Mouse (Mus musculus) spleen, adult 18-20 months (tissue): ENCODE measurements around the gene Ms4a10.
A peak's percentile ranks its signal among the peaks of the same experiment; 100 is the strongest.

Experiments
- DNase-seq, 2 experiments: peaks; one replicate each; pipeline ENCODE4 v3.0.0; 2022; ENCODE audit warnings: mixed read lengths in 2 of 2

The Ms4a10 gene

DNA sequence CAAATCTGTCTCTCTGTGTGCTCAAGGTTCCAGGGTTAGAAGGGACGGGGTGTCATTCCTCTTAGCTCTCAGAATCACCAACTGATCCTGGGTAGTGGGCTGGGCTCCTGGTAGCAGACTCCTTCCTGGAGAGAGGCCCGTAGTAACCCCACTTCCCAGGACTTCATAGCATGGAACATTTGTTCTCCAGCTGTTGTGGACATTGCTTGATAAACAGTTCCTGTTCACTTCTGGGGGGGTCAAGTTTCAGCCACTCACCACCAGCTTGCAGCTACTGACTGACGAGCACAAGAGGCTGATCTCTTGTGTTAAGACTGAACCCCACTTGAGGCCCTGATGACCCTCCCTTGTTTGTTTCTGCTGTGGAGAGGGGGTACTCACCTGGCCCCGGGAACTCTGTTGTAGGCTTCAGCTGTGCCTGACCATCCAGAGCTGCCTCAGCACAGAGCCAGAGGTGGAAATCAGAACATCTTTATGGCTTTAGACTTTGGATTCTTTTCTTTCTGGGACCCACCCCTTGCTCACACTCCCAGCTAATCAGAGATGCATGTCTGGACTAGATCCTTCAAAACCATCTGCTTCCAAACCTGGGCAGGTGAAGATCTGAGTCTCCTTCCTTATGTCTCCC lies at the start of gene Ms4a10:
Gene Ms4a10, minus strand, starts transcription at position 433 of the 628 bp plus-strand sequence.
- DNase-seq: no peak

DNA sequence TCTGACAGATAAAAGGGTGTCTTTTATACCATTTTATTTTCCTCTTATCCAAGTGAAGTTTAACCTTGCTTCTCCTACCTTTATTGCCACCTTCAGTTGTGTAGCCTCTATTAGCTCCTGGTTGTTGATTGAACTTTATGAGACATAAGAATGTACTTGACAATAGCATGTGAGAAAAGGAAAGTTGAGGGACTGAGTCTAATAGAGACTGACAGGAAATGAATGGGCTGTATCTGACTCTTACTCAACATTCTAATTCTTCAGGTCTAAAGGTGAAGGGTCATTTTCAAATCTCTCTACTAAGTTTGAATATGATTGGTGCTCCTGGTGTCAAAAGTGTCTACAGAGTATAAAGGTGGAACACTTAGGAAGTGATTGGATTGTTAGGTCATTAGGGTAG lies 47.9 kb upstream of the Ms4a10 start:
- DNase-seq: no peak

DNA sequence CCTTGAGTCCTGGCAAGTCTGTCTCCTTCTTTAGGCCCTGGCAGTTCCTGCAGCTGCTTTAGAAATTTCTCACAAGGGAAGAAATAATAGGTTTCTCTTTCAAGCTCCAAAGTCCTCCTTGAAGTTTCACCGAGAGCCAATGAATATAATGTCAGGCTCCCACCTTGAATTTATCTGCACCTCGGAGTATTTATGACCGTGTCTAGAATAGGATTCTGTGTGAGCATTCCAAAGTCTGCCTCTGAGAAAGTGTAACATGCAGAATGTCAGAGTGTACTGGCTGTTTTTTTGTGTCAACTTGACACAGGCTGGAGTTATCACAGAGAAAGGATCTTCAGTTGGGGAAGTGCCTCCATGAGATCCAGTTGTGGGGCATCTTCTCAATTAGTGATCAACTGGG lies 43.4 kb upstream of the Ms4a10 start, which contains the start of gene Ms4a18:
Gene Ms4a18, minus strand, starts transcription at position 141 of the 400 bp plus-strand sequence.
- DNase-seq: no peak

DNA sequence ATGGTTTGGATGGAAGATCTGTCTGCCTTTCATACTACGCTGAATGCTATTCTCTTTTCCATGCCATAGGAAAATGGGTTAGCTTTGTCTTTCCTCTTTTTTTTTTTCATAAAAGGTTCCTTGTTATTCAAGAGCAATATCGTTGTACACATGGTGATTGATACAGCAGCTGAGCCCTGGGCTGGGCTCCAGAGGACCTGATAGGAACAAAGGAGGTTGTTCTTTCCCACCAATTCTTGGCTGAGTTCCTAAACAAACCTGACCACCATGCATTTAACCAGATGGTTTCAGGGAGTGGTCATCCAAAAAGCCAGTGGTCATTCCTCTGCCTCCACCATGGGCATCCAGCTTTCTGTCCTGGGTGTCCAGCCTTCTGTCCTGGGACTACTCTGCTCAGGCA lies 42.8 kb upstream of the Ms4a10 start:
- no peak for DNase-seq

DNA sequence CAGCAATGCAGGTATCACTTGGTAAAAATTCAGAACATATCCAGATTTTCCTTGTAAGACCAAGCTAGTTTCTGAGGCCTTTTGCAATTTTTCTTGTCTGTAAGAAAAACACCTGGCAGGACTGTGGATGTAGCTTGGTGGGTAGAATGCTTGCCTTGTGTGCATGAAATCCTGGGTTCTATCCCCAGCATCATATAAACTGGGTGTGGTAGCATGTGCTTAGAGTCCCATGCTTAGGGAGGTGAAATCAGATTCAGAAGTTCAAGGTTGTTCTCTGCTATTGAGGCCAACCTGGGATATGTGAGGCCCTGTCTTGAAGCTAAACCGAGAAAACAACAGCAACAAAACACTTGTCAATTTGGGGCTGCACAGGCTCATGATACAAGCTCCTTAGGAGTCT lies 41.5 kb upstream of the Ms4a10 start:
- DNase-seq: no peak

DNA sequence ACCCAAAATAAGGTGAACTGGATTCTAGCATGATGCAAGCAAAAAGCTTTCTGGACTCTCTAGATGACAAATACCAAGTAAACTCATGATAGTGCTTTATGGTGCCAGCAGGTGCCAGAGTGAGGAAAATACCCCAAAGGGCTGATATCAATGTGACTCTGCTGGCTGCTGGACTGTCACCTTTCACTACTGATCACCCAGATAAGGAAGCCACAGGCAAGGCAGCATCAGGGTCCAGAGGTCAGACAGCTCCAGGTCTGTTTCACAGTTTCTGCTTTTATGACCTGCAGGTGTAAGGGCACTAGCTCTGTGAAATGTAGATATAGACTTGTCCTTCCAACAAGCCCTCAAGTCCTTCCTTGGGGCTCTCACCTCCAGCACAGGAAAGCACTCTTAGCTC lies 41.0 kb upstream of the Ms4a10 start:
- DNase-seq: no peak

DNA sequence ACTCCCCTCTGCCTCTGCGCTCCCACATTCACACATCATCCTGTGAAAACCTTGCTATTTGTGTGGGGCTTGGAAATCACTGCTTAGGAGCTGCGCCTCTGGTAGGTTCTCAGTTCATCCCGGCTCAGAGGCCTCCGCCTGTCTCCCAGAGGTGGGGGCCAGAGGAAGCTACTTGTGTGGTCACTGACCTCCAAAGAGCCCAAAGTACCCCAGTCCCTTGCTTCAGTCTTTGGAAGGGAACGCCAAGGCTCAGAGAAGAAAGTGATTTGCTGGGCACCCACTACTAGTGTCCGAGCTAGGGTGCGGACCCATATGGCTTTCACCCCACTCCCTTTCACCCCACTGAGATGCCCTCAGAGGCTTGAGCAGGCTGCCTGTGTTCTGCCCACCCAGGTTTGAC lies 18.7 kb upstream of the Ms4a10 start, which contains the start of gene Ms4a15:
Gene Ms4a15, minus strand, starts transcription at position 101 of the 400 bp plus-strand sequence.
- no peak for DNase-seq

DNA sequence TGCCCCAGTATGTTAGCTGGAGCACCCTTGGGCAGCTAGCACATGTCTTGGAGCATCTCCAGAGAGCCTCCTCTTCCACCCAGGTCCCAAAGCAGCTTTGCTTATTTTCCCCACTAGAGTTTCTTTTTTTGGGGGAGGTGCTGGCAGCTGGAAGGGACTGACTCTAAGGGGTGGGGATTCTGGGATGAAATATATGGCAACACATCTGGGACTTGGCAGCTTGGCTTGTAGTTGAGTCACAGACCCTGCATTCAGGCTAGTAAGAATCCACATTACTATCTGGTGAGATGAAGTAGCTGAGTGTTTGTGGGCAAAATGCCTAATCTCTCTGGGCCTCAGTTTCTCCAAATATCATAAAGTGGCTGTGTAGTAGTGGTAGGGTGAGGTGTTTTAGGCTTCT lies 17.4 kb upstream of the Ms4a10 start:
- no peak for DNase-seq

DNA sequence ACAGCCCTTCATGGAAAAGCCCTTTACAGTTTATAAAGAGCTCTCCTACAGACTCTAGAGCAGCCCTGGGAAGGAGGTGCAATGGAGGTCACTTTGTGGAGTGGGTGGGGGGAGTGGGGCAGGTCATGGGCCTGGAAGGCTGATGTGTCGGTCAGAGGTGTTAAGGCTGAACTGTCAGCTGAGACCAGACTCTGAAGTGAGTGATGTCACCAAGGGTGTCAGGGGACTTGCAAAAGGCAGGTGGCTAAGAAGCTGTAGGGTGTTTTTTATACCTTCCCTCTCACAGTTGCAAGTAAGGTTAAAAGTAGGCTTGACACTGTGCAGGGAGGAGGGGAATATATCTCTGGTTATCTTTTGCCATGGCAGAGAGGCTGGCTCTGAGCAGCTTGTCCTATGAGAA lies 16.3 kb upstream of the Ms4a10 start:
- no peak for DNase-seq

DNA sequence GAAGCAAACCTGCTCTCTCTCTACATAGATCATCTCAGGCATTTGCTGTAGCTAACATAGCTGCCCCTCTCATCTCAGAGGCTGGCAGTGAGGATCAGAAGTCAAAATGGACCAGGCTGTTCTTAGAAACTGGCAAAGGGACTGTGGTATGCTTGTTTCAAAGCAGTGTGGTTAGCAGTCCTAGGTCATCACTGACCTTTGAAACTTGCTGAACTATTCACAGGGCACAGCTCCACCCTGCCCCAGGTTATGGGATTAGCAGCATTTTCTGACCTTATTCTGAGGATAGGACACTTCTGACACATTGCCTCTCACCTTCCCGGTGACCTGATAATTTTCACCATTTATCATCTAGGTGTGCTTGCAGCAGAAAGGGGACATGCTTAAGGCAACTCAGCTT lies 14.1 kb upstream of the Ms4a10 start:
- DNase-seq: no peak

DNA sequence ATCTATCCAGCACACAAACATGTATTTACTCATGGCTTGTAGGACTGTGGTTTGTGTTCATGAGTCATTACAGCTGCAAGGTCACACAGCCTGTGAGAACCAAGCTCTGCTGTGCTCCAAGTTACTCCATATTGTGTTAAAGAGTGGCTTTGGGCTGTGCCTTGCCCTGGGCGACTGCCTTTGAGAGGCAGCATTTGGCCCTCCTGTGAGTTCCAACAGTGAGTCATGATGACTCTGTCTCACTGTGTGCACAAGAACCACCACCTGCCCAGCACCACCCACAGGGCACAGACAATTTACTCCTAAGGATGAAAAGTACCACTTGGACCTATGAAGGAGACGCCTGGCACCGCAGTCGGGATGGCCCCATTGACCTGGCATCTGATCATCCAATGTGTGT lies 11.4 kb upstream of the Ms4a10 start:
- no peak for DNase-seq

DNA sequence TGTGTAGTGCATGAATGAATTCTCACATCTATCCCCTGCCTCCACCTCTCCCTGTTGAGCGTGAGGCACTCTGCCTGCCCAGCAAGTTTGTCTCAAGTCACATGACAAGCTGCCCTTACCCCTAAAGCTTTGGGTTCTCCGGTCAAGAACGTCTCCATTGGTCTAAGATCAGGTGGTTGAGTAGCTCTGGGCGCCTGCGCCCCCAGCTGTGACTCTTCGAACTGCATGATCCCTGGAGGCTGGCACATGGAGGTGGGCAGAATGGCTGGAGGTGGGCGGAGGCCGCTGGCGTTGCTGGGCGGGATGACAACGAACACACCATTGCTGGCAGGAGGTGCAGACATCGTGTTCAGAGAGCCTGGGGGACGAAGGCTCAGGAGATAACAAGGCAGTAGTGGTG lies 10.1 kb upstream of the Ms4a10 start:
- no peak for DNase-seq

DNA sequence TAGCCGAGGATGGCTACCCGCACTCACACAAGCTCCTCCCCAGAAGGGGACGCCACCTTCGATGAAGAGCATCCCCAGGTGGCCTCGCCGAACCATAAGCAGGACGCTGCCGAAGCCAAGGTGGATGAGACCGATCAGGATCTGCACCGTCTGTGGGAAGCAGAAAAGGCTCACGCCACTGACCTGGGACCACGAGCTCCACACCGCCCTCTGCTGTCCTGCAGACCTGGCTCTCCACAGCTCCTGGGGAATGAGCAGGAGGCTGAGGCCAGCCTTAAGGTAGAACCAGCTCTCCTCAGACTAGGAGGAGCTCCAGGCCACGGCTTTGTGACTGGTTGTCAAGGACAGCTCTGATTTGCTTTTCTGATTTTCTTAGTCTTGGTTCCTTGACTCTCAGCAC lies 8.7 kb upstream of the Ms4a10 start:
- peak in 1 of 2 experiments; percentile 63 for DNase-seq

DNA sequence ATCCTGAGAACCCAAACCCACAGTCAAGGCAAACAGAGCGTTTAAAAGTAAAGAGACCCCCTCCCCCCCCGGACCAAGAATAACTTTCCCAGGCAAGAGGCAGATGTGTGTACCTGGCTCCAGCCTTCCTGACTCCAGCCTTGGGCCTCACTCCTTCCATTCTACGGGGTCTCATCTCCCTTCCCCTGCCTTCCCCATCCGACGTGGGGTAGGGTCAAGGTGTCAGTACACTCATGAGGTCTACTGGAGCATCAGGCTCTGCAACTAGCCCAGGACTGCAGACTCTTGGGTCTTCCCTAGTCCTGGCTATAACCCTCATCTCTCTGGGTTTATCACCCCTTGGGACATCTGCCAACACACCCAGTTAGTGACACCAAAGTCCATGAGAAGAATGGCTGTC lies 5.7 kb upstream of the Ms4a10 start:
- DNase-seq: peak in 1 of 2 experiments; percentile 18

DNA sequence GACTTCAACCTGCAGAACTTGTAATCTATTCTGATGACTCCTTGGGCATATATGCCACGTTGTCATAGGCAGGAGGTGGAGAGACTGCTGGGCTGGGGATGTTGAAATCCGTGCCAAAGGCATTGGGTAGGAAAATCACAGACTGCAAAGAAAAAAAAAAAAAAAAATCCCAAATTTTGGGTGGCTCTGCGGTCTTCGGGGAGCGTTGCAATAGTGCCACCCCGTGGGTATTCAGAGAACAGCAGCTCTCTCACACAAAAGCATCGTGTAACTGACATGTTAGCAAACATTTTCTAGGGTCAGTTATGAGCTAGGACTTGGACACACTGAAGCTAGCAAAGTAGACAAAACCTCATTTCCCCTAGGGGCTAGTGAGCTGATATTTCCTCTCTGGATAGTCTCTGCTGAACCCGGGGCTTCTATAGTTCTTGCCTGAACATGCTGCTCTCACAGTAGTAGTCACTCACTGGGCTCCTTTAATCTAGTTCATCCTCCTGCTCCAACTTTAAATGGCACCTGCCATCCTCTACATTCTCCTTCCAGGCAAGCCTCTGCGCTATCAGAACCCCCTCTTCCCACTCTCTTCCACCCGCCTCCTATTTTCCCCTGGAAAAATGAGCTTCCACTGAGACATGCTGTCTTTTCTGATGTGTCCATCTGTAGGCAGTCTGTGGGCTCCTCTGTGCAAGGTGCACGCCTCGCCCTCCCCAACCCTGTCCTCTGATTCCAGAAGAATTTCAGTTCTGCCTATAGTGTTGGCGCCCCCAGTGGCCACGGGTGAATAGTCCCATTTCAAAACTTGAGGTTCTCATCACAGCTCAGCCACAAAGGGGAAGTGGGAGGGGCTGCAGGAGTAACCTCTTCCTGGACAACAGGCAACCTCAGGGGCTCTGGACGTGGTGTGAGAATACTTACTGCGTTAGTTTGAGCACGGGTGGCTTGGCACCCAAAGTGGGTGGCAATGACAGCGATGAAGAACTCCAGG lies 5.0 kb upstream of the Ms4a10 start:
- peak; percentile 84 to 93 for DNase-seq

DNA sequence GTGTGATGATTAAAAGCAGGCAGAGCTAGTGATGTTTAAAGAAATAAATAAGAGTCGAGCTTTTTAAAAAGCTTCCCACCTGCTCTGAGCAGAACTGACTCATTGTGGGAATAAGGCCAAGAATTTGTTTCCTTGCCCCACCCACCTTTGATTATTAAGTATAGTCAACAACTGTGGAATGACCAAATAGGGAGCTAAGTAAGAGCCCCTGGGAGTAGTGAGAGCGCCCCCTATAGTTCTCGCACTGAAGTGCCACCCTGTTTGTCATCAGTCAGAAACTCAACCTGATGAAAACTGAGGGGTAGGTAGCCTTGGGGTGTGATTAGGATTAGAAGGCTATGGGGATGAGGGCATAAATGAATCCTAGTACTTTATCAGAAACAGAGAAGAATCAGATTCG lies 1.8 kb upstream of the Ms4a10 start:
- DNase-seq: no peak

DNA sequence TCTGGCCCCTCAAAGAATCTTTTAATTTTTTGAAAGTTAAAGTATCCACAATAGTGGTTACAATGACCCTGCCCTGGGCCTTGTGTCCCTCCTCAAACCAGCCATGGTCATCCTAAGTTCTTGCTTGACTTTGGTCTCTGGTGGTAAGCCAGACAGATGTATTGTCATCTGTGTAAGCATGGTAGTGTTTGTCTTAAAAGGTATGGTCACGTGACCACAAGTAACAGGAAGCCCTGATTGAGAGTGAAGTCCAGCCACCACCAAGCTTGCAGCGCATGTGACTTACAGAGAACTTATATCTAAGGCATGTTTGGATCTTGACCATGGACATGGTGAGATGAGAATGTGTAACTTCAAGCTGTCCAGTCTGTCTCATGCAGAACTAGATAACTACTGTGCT lies 717 bp upstream of the Ms4a10 start:
- DNase-seq: no peak

DNA sequence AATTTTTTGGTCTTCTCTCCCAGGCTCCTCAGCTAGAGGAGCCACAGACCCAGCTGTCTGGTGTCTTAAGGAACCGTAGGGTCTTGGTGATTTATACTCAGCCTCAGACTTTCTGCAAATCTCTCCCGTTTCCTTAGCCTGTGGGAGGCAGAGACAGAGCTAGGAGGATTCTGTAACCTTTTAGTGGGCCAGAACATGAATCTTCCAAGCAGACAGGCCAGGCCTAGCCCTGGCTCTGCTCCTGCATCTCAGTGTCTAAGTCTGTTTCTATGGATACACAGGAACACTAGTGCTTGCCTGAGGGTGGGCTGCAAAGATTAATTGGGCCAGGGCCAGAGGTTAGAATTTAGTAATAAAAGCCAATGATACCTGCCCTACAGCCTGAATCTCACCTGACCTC lies 1.3 kb downstream of the Ms4a10 start:
- DNase-seq: no peak

DNA sequence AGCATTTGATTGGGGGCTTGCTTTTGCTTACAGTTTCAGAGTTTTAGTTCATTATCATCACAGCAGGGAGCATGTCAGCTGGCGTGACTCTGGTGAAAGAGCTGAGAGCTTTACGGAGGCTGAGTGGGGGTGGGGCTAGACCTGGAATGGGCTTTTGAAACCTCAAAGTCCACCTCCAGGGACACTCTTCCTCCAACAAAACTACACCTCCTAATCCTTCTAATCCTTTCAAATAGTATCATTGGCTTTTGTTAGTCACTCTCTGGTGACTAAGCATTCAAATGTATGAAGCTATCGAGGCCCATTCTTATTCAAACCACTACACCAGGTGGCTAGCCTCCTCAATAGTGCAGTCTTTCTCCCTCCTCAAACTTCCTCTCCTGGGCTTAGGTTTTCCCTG lies 1.8 kb downstream of the Ms4a10 start:
- DNase-seq: no peak

DNA sequence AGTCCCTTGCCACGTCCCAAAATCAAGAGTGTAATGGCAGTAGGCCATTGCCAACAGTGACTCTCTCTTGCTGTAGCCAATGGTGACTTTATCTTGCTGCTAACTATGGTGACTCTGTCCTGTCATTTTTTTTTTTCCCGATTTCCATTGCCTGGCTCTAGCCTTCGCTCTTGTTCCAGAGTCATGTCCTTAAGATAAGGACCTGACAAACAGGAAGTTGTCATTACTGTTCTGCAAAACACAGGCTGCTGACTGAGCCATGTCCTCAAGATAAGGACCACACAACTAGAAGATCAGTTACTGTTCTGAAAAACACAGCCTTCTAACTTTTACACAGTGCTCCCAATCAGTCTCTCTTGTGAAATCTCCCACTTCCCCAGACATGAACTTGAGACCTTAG lies 4.0 kb downstream of the Ms4a10 start:
- no peak for DNase-seq

DNA sequence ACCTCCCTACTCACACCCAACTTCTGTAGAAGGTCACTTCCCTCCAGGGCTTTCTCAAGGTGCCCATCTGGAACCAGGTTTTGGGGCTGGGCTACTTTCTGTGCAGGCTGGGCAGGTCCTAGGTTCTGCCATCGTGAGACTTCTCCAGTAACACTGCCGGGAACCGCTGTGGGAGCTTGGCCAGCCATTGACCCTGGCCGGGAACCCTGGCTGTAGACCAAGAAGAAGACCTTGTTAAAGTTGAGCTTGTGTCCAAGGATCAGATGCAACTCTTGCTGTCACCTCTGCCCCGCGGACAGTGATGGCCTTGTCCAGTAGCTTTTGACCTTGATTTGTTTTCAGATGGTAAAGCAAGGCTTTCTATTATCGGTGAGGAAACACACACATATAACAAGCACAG lies 5.9 kb downstream of the Ms4a10 start:
- no peak for DNase-seq

DNA sequence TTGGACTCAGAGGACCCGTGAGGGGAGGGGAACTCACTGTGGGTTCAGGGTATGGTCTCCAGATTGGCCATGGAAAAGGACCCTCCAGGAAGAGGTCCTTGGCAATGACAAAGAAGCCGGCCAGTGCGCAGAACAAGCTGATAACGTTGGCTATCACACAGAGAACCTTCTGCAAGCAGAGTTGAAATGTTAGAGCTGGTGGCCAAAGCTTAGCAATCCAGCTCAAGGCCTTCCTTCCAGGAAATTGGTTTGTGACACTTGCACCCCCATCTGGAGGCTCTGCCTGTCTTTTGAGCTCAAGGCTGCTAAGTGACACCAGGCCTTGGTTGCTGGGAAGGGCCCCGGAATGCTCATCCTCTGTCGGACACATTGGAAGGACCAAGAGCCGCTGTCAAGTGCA lies 8.7 kb downstream of the Ms4a10 start:
- DNase-seq: no peak

DNA sequence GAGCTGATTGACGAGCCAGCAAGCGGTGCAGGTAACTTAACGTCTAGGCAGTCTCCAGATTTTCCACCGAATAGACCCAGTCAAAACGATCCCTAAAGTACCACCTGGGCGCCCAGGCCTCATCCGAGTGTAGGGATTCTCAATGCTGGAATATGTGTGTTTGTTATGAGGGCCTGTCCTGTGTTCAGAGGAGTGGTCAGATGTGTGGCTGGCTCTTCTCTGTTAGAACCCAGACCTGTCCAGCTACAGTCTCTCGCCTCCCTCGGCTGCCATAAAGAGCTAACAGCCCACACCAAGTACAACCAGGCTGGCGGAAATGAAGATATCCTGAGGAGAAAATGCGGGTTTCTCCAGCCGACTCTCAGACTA lies 14.5 kb downstream of the Ms4a10 start:
- no peak for DNase-seq
